Mouse (Mus musculus) right cerebral cortex, postnatal 14 days (tissue): ENCODE measurements around the gene Olfr364-ps1.

Experiments used
- DNase-seq: peaks from one replicate; pipeline ENCODE4 v3.0.0; 2022

The Olfr364-ps1 gene

GRCm38 (mm10) chr2:37139022-37139421 lies at the start of gene Olfr364-ps1:
TSS of gene Olfr364-ps1 (plus strand) at chr2:37139322.
- no peak for DNase-seq

GRCm38 (mm10) chr2:37117810-37118209 lies 21.3 kb upstream of the Olfr364-ps1 start, which contains the start of gene Olfr362:
TSS of gene Olfr362 (minus strand) at chr2:37117910.
- DNase-seq: no peak

- no peak for DNase-seq
These were observed 48.8 kb downstream of the Olfr364-ps1 start, which contains the start of gene Olfr365 for GRCm38 (mm10) chr2:37187898-37188297. TSS of gene Olfr365 (plus strand) at chr2:37188198.
